Mouse (Mus musculus) embryo, embryonic 11 days (tissue): ENCODE results near the gene Acvr1b.

Experiments
- DNase-seq: peaks from one replicate; pipeline ENCODE4 v3.0.0-alpha.2; 2015

Acvr1b gene

GRCm38 (mm10) chr15:101176795-101177691 lies 3.2 kb downstream of the Acvr1b start:
- DNase-seq: no peak

- no peak for DNase-seq
These were observed 6.7 kb downstream of the Acvr1b start for GRCm38 (mm10) chr15:101180363-101181105.

- DNase-seq: no peak
These were observed 7.2 kb downstream of the Acvr1b start for GRCm38 (mm10) chr15:101181106-101181466.

- no peak for DNase-seq
These were observed 7.6 kb downstream of the Acvr1b start for GRCm38 (mm10) chr15:101181500-101181899.

- DNase-seq: no peak
These were observed 8.8 kb downstream of the Acvr1b start for GRCm38 (mm10) chr15:101182676-101183075.

GRCm38 (mm10) chr15:101184300-101184699 lies 10.4 kb downstream of the Acvr1b start:
- no peak for DNase-seq

- no peak for DNase-seq
These were observed 11.7 kb downstream of the Acvr1b start for GRCm38 (mm10) chr15:101185549-101185948.

GRCm38 (mm10) chr15:101187907-101188306 lies 14.0 kb downstream of the Acvr1b start:
- no peak for DNase-seq

- no peak for DNase-seq
These were observed 16.3 kb downstream of the Acvr1b start for GRCm38 (mm10) chr15:101189981-101190761.

- DNase-seq: no peak
These were observed 16.9 kb downstream of the Acvr1b start for GRCm38 (mm10) chr15:101190762-101191150.

- DNase-seq: peak; percentile 54
These were observed 17.8 kb downstream of the Acvr1b start for GRCm38 (mm10) chr15:101191459-101192259.

- no peak for DNase-seq
These were observed 18.4 kb downstream of the Acvr1b start for GRCm38 (mm10) chr15:101192260-101192640.

- no peak for DNase-seq
These were observed 18.8 kb downstream of the Acvr1b start for GRCm38 (mm10) chr15:101192651-101193050.

- no peak for DNase-seq
These were observed 20.1 kb downstream of the Acvr1b start for GRCm38 (mm10) chr15:101193971-101194370.

- DNase-seq: no peak
These were observed 21.3 kb downstream of the Acvr1b start for GRCm38 (mm10) chr15:101194951-101195823.

- DNase-seq: no peak
These were observed 22.4 kb downstream of the Acvr1b start for GRCm38 (mm10) chr15:101196079-101196795.

- DNase-seq: no peak
These were observed 23.1 kb downstream of the Acvr1b start for GRCm38 (mm10) chr15:101196961-101197360.

GRCm38 (mm10) chr15:101197497-101198179 lies 23.8 kb downstream of the Acvr1b start:
- DNase-seq: no peak

- peak; percentile 80 for DNase-seq
These were observed 24.4 kb downstream of the Acvr1b start for GRCm38 (mm10) chr15:101198218-101198617.

GRCm38 (mm10) chr15:101198850-101199249 lies 25.0 kb downstream of the Acvr1b start:
- no peak for DNase-seq
